Mouse (Mus musculus) mature B cell (primary cell): ENCODE results near the gene Dnttip2.

ENCODE experiments used
- in situ Hi-C: fragments of 300-500 bp; cut with MboI; formaldehyde crosslinking; loops from 2 replicates; pipeline ENCODE4 v1.14.3; 2019

Dnttip2 gene

GRCm38 (mm10) chr3:122330484-122330883, 56.3 kb downstream of the Dnttip2 start:
- in situ Hi-C loops = no loop called here

GRCm38 (mm10) chr3:122333493-122333892, 59.3 kb downstream of the Dnttip2 start:
- in situ Hi-C loops = no loop called here

GRCm38 (mm10) chr3:122333902-122334301, 59.7 kb downstream of the Dnttip2 start:
- in situ Hi-C loops = no loop called here

- in situ Hi-C loops = no loop called here
Measured at GRCm38 (mm10) chr3:122334375-122334774, 60.2 kb downstream of the Dnttip2 start.
